Comparison of ENCODE assay signal across 8 mouse cellular contexts in genomic region chr7:81134614-81135067, GRCm38 (mm10). TPM values are rescaled to one million over a fixed set of nuclear protein-coding genes. Genes with fewer than 3 reads are reported as not detected.
DNase-seq lines count a peak whose midpoint lies in the region; ATAC-seq and TF ChIP-seq lines count a peak whose summit lies in the region.

No protein-coding gene starts in this region.

- H3K4me1 ChIP-seq in E14TG2a.4 (replicated peaks; ENCODE audit: low read depth, low read length): peaks cover 61% of the 10 kb centered on the region
- H3K4me1 ChIP-seq in hindbrain, embryonic 13.5 days (replicated peaks): peaks cover 4% of the 10 kb centered on the region
- peaks cover 3% of the 10 kb centered on the region for H3K4me1 ChIP-seq in lung, embryonic 14.5 days (ENCODE audit: insufficient read depth)

- H3K36me3 ChIP-seq in E14TG2a.4 (ENCODE audit: insufficient read depth, low read length): peaks cover 13% of the 10 kb centered on the region; the same call in 1 of the 2 replicates
- H3K36me3 ChIP-seq in hindbrain, embryonic 13.5 days: no peaks in the 10 kb centered on the region
- no peaks in the 10 kb centered on the region for H3K36me3 ChIP-seq in lung, embryonic 14.5 days (ENCODE audit: insufficient read depth)

- H3K9me3 ChIP-seq in E14TG2a.4 (ENCODE audit: low read length): no peaks in the 10 kb centered on the region
- H3K9me3 ChIP-seq in hindbrain, embryonic 13.5 days: no peaks in the 10 kb centered on the region
- no peaks in the 10 kb centered on the region for H3K9me3 ChIP-seq in lung, embryonic 14.5 days (ENCODE audit: low read depth, low read length)

- intact Hi-C loops in gastrocnemius, adult 2 months (cut with DNase I): no loop called here

- H3K27me3 ChIP-seq in E14TG2a.4 (ENCODE audit: insufficient read depth, low read length): no peaks in the 10 kb centered on the region
- no peaks in the 10 kb centered on the region for H3K27me3 ChIP-seq in hindbrain, embryonic 13.5 days
- H3K27me3 ChIP-seq in lung, embryonic 14.5 days (ENCODE audit: insufficient read depth, low read length): no peaks in the 10 kb centered on the region

- H3K27ac ChIP-seq in gastrocnemius, adult 2 months: peak overlapping the region; percentile 84
- H3K27ac ChIP-seq in hindbrain, embryonic 13.5 days: no peak overlapping the region
- H3K27ac ChIP-seq in lung, embryonic 14.5 days (ENCODE audit: low read depth): peak overlapping the region; percentile 43

- WGBS in hindbrain, embryonic 13.5 days: 39% methylated on average over 9 of the region's 9 CpGs
- WGBS in lung, embryonic 14.5 days: 7% methylated on average over 9 of the region's 9 CpGs

- peak overlapping the region; percentile 20; the same call in 1 of the 2 replicates for H3K4me3 ChIP-seq in E14TG2a.4 (replicated peaks; ENCODE audit: low read length)
- H3K4me3 ChIP-seq in gastrocnemius, adult 2 months: peak overlapping the region; percentile 37
- no peak overlapping the region for H3K4me3 ChIP-seq in hindbrain, embryonic 13.5 days
- H3K4me3 ChIP-seq in lung, embryonic 14.5 days (ENCODE audit: low read depth, low read length): no peak overlapping the region

- TF ChIP-seq CTCF in E14TG2a.4 (conservative IDR thresholded peaks at IDR 0.05; ENCODE audit: low read length): no peak
- peak; percentile 35; the same call in 1 of the 2 replicates for TF ChIP-seq CTCF in gastrocnemius, adult 2 months (IDR thresholded peaks at IDR 0.05)
- TF ChIP-seq CTCF in lung, embryonic 14.5 days (IDR thresholded peaks at IDR 0.05; ENCODE audit: low read depth): peak; percentile 47; the same call in 1 of the 2 replicates

- H3K9ac ChIP-seq in hindbrain, embryonic 13.5 days: no peak overlapping the region
- H3K9ac ChIP-seq in lung, embryonic 14.5 days: 0 out of 2 replicates have a peak overlapping the region, but pooled peaks have one; percentile 24

- peak overlapping the region; percentile 13; the same call in 1 of the 2 replicates for H3K4me2 ChIP-seq in hindbrain, embryonic 13.5 days
- H3K4me2 ChIP-seq in lung, embryonic 14.5 days: peak overlapping the region; percentile 52

- peak; percentile 85 for DNase-seq in gastrocnemius, adult 2 months
- DNase-seq in layer of hippocampus, postnatal 10 days (ENCODE audit: low spot score in 2 of 2): peak; percentile 29 to 42
- peak; percentile 90 for DNase-seq in lung, embryonic 14.5 days
- DNase-seq in ovary, postnatal 36 days (ENCODE audit: low spot score): peak; percentile 58
- no peak for DNase-seq in spleen, postnatal 14 days (ENCODE audit: low spot score in 2 of 2)

- ATAC-seq in common myeloid progenitor, adult 5-6 weeks (replicated peaks; ENCODE audit: low read depth, poor library complexity, severe bottlenecking): peak; percentile 83
- ATAC-seq in hindbrain, embryonic 13.5 days (ENCODE audit: low FRiP score): peak; percentile 75
- peak; percentile 90 for ATAC-seq in lung, embryonic 14.5 days (ENCODE audit: insufficient read depth)

RNA-seq across cellular contexts. Expression of gene Slc28a1, which starts 20.0 kb away (rescaled TPM):
- not detected in 2 replicates for total RNA-seq in common myeloid progenitor, adult 5-6 weeks (2017)
- under 1 TPM; 0.26 to 0.47 TPM for total RNA-seq in gastrocnemius, adult 2 months (2021)
- not detected in 2 replicates for polyA plus RNA-seq in hindbrain, embryonic 13.5 days (2015; fragmentation: Nextera tagmentation; extraction: Ambion mirVana)
- not detected for total RNA-seq in layer of hippocampus, postnatal 10 days (2021)
- polyA plus RNA-seq in lung, embryonic 14.5 days (2014; fragmentation: Nextera tagmentation; extraction: Ambion mirVana): not detected in 2 replicates

Comparison
In these comparisons a context has a peak if more than half of its experiments do, and no peak if none do; other contexts are left out.
1. H3K4me3 ChIP-seq: peak in E14TG2a.4 (single experiment) and gastrocnemius, adult 2 months (single experiment); none in hindbrain, embryonic 13.5 days (single experiment) and lung, embryonic 14.5 days (single experiment).
2. DNase-seq: peak in gastrocnemius, adult 2 months (single experiment), layer of hippocampus, postnatal 10 days (2 of 2), lung, embryonic 14.5 days (single experiment) and ovary, postnatal 36 days (single experiment); none in spleen, postnatal 14 days (0 of 2).
3. Peak in every context shown above with its lines, with median percentiles within 50 percentile points of each other: ATAC-seq.